Mouse (Mus musculus) erythroblast, embryonic 14.5 days (primary cell): Measurements from ENCODE around the gene Fam89b.

Experiments
- GATA1 ChIP-seq: IDR thresholded peaks from 2 replicates; pipeline ENCODE4 v1.6.1; 2012; ENCODE audit warnings: low read length, inconsistent platforms, mixed read lengths
- TAL1 ChIP-seq: IDR thresholded peaks from 3 replicates; pipeline ENCODE4 v1.6.1; 2012; ENCODE audit warnings: low read length, inconsistent platforms, mixed read lengths

- TF ChIP-seq TAL1 = no peak
- no peak for TF ChIP-seq GATA1
Measured at GRCm38 (mm10) chr19:5689565-5690342, 39.7 kb downstream of the Fam89b start.
